Mouse (Mus musculus) cerebellum, adult 18-20 months (tissue): ENCODE data around the gene Ntan1.

Experiments
- DNase-seq, 2 experiments: peaks; one replicate each; pipeline ENCODE4 v3.0.0; 2021

Ntan1 gene

GRCm38 (mm10) chr16:13834382-13834781 is 15.7 kb downstream of the Ntan1 start:
- DNase-seq: no peak

DNA sequence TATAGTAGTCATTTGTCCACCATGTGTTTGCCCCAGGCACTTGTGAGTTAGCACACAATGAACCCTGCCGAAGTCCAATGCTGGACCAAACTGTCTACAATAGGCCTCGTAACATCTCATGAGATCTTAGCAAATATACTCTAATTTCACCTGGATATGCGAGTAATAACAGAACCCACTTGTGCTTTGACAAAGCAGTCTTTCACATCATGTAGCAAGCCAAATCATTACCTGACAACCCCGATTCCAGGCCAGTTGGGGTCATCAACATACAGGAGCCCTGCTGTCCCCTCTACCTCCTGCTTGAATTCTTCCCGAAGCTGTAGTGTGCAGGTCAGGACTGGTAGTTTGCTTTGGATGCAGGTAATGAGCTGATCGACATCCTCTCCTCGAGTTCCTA is 21.4 kb downstream of the Ntan1 start:
- no peak for DNase-seq

- no peak for DNase-seq
Measured at GRCm38 (mm10) chr16:13840956-13841355, 22.3 kb downstream of the Ntan1 start.

DNA sequence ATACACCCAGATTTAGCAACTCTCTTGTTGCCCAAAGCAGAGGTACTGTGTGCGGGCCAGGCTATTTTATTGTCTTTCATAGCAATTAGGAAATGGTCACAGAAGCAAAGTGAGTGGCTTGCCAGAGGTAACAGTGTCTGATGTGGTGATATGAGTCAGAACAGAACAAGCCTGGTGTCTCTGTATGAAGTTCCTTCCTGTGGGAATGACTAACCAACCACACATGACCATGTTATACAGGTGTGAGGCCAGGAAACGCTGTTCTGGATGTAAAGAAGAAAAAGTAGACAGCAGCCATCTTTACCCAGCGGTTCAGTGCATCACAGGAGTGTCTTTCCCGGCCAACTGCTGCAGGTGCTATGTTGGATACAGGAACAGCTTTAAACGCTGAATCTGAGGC is 26.4 kb downstream of the Ntan1 start:
- no peak for DNase-seq

- DNase-seq: no peak
Measured at GRCm38 (mm10) chr16:13846675-13847074, 28.0 kb downstream of the Ntan1 start.

GRCm38 (mm10) chr16:13848310-13848709 is 29.7 kb downstream of the Ntan1 start:
- DNase-seq: no peak

DNA sequence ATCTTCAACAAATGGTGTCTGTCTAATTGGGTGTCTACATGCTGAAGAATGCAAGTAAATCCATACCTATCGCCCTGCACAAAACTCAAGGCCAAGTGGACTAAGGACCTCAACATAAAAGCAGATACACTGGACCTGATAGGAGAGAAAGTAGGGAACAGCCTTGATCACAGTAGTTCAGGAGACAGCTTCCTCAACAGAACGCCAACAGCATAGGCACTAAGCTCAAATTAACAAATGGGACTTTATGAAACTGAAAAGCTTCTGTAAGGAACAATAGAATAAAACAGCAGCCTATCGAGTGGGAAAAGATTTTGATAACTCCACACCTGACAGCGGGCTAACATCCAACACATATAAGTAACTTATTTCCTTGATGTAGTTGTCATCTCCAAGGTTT is 32.8 kb downstream of the Ntan1 start:
- no peak for DNase-seq

DNA sequence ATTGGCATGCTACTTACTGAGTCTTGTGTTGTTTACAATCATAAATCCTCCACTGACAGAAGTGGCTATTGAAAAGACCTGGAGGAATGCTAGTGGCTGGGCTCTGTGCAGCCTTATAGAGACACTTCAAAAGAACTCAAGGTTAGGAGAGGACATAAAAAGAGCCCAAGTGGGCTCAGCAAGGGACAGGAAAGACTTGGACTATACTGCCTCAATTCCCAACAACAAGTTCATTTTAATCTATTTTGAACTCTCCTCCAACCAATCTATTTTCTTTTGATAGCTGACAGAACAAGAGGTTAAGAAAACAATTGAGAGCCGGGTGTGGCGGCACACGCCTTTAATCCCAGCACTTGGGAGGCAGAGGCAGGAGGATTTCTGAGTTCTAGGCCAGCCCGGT is 35.2 kb downstream of the Ntan1 start:
- no peak for DNase-seq

GRCm38 (mm10) chr16:13866076-13866475 is 47.4 kb downstream of the Ntan1 start:
- no peak for DNase-seq

GRCm38 (mm10) chr16:13866616-13867015 is 48.0 kb downstream of the Ntan1 start:
- no peak for DNase-seq

DNA sequence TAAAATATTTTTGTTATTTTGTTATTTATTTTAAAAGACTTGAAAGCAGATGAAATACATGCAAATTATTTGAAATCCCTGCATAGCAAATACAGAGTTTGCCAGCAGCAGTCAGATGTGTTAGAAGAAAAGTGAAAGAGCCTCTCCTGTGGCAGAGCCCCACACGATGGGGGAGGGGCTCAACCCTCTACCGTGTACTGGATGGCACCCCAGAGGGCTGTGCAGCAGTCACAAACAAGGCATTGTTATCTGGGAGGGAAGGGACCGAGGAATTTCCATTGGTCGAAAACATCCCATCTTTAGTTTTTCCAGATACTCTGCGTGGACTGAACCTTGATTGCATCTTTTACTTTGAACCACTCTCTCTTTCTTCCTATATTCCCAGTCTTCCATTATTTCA is 48.8 kb downstream of the Ntan1 start:
- peak; percentile 5 to 8 for DNase-seq

- peak in 1 of 2 experiments; percentile 2 for DNase-seq
Measured at GRCm38 (mm10) chr16:13867910-13868514, 49.4 kb downstream of the Ntan1 start.

GRCm38 (mm10) chr16:13875483-13875882 is 56.8 kb downstream of the Ntan1 start:
- DNase-seq: peak in 1 of 2 experiments; percentile 13

- no peak for DNase-seq
Measured at GRCm38 (mm10) chr16:13883094-13883774, 64.6 kb downstream of the Ntan1 start.
